Mouse (Mus musculus): ENCODE data around the gene Bbx. TPM values are rescaled to one million over a fixed set of nuclear protein-coding genes. Genes with fewer than 3 reads are reported as not detected.

The Bbx gene
- polyA plus RNA-seq, 1 experiment from 2014 or later = 37.5 TPM

DNA sequence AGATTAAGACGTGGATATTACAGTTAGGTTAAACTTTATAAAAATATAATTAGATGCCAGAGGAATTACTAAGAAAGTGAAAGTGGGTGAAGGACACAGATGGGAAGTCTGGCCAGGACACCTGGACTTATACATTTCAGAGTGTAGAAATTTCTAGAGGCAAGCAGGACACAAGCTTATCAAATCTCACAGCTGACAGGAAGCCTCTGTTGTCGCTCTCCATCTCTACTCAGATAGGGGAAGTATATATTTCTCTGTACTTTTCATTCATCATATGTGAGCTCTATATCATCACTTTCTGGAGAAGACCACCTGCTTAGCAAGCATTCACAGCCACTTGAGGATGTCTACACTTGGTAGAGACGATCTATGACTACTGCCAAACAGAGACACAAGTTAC is 113.9 kb downstream of the Bbx start:
- Histone ChIP-seq H3K9me3 (ENCODE audit: control insufficient read depth, low read length) (no peaks in the 10 kb centered on the region), H3K4me1 (ENCODE audit: control insufficient read depth, insufficient read depth, low read length) (no peaks in the 10 kb centered on the region), H3K36me3 (ENCODE audit: control insufficient read depth, insufficient read depth, low read length) (no peaks in the 10 kb centered on the region), H3K27ac (replicated peaks; ENCODE audit: low read depth, low read length) (no peak overlapping the region), H3K4me2 (ENCODE audit: low read depth, severe bottlenecking) (no peak overlapping the region), H3K4me3 (ENCODE audit: low read depth, low read length) (no peak overlapping the region), H3K27me3 (ENCODE audit: control insufficient read depth, insufficient read depth, low read length) (no peaks in the 10 kb centered on the region), H3K9ac (ENCODE audit: low read length) (no peak overlapping the region)
- DNase-seq (ENCODE audit: low spot score) (no peak), ATAC-seq (ENCODE audit: insufficient number of reproducible peaks, low FRiP score, low TSS enrichment, low read depth) (no peak)
- 90% methylated on average over 3 of the region's 3 CpGs for WGBS

DNA sequence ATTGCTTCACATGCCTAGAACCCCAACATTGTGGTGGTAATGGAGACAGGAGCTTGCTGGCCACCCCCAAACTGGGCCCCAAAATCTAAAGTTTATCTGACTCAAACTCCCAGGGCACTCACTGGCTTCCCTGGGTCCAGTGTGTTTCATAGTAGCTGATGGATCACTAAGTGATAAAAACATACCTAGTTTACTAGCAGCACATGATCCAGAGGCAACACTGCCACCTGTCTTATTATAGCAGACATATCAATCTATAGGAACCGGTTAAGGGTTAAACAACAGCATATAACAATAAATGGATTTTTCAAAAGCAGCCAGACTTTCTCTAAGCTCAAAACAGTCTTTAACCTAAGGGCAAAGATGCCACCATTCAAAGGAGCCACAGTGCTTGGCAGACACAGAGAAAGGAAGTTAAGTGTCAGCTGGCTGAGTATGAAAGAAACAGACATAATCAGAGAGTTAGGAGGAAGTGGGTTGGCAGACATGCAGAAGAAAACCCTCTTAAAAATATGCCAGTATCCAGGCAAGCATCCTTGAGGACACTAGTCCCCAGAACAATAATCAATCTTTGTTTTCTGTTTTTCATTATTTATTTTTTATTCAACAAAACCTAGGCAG is 116.7 kb downstream of the Bbx start:
- Histone ChIP-seq H3K36me3 (ENCODE audit: control insufficient read depth, insufficient read depth, low read length) (no peaks in the 10 kb centered on the region), H3K4me3 (ENCODE audit: low read depth, low read length) (no peak overlapping the region), H3K27ac (replicated peaks; ENCODE audit: low read depth, low read length) (no peak overlapping the region), H3K4me2 (ENCODE audit: low read depth, severe bottlenecking) (no peak overlapping the region), H3K4me1 (ENCODE audit: control insufficient read depth, insufficient read depth, low read length) (no peaks in the 10 kb centered on the region), H3K9me3 (ENCODE audit: control insufficient read depth, low read length) (no peaks in the 10 kb centered on the region), H3K9ac (ENCODE audit: low read length) (no peak overlapping the region), H3K27me3 (ENCODE audit: control insufficient read depth, insufficient read depth, low read length) (no peaks in the 10 kb centered on the region)
- ATAC-seq (ENCODE audit: insufficient number of reproducible peaks, low FRiP score, low TSS enrichment, low read depth) (no peak), DNase-seq (ENCODE audit: low spot score) (no peak)
- WGBS = 88% methylated on average over 1 of the region's 1 CpGs

DNA sequence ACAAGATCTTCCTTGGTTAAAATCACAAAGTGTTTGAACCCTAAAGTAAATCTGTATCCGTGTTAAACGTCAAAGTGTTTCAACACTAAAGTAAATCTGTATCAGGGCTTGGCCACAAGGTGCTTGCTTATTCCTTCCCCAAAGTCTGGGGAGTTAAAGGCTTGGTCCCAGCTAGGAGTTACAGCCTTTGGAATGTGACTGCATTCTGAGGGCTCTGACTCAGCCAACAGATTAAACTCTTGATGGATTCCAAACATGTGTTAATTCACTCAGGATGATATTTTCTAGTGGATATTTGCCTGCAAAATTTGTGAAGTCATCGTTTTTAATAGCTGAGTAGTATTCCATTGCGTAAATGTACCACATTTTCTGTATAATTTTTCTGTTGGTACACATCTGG is 120.6 kb downstream of the Bbx start:
- Histone ChIP-seq H3K4me3 (ENCODE audit: low read depth, low read length) (no peak overlapping the region), H3K36me3 (ENCODE audit: control insufficient read depth, insufficient read depth, low read length) (no peaks in the 10 kb centered on the region), H3K9me3 (ENCODE audit: control insufficient read depth, low read length) (no peaks in the 10 kb centered on the region), H3K27me3 (ENCODE audit: control insufficient read depth, insufficient read depth, low read length) (no peaks in the 10 kb centered on the region), H3K9ac (ENCODE audit: low read length) (no peak overlapping the region), H3K27ac (replicated peaks; ENCODE audit: low read depth, low read length) (no peak overlapping the region), H3K4me1 (ENCODE audit: control insufficient read depth, insufficient read depth, low read length) (no peaks in the 10 kb centered on the region), H3K4me2 (ENCODE audit: low read depth, severe bottlenecking) (no peak overlapping the region)
- 89% methylated on average over 4 of the region's 4 CpGs for WGBS
- no peak for DNase-seq (ENCODE audit: low spot score)
- ATAC-seq (ENCODE audit: insufficient number of reproducible peaks, low FRiP score, low TSS enrichment, low read depth) = no peak

DNA sequence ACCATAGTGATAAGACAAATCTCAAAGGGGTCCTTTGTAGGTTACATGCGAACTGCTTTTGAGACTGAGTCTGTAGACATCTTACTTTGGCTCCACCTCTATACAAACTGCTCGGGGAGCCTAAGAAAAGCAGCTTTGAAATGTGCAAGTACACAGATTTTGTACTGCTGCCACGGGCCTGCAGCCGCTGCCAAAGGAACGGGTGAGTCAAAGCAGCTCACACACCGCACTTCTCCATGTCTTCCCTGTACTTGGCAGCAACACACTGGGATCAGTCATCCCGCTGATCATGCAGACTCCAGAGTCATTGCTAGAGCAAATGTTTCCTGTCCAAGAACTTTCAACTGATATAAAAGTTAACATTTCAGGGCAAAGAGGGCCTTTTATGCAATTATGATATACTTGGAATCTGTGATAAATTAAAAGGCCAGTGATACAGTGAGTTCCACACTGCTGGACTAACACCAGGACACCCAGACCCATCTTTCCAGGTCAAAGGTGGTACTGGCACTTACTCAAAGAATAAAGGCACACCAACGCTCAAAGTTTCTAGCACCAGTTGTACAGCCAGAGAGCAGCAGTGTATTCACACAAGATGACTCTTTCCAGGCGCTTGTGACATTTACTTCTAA is 122.7 kb downstream of the Bbx start:
- ATAC-seq (ENCODE audit: insufficient number of reproducible peaks, low FRiP score, low TSS enrichment, low read depth) (no peak), DNase-seq (ENCODE audit: low spot score) (no peak)
- 89% methylated on average over 9 of the region's 9 CpGs for WGBS
- no peak overlapping the region for H3K27ac ChIP-seq (replicated peaks; ENCODE audit: low read depth, low read length)
- no peaks in the 10 kb centered on the region for H3K36me3 ChIP-seq (ENCODE audit: control insufficient read depth, insufficient read depth, low read length)
- H3K9me3 ChIP-seq (ENCODE audit: control insufficient read depth, low read length) = no peaks in the 10 kb centered on the region
- no peaks in the 10 kb centered on the region for H3K4me1 ChIP-seq (ENCODE audit: control insufficient read depth, insufficient read depth, low read length)
- H3K4me3 ChIP-seq (ENCODE audit: low read depth, low read length) = no peak overlapping the region
- H3K9ac ChIP-seq (ENCODE audit: low read length) = no peak overlapping the region
- H3K4me2 ChIP-seq (ENCODE audit: low read depth, severe bottlenecking) = no peak overlapping the region
- no peaks in the 10 kb centered on the region for H3K27me3 ChIP-seq (ENCODE audit: control insufficient read depth, insufficient read depth, low read length)

DNA sequence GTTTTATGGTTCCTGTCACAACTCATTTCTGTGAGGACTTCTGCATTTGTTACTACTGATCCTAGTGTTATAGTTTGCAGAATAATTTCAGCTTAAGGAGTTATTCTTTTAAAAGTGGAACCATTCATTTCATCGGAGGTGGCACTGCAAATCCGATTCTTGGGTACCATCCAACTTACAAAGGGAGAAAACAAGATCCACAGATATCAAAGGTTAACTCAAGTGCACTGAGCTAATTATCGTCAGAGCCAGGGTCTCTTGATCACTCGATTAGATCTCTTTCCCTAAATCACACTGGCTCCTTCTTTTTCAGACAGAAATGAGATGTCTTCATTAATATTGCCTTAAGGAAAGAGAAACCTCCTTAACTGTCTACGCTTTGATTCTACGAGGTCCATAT is 123.9 kb downstream of the Bbx start:
- Histone ChIP-seq H3K4me2 (ENCODE audit: low read depth, severe bottlenecking) (no peak overlapping the region), H3K9me3 (ENCODE audit: control insufficient read depth, low read length) (no peaks in the 10 kb centered on the region), H3K4me1 (ENCODE audit: control insufficient read depth, insufficient read depth, low read length) (no peaks in the 10 kb centered on the region), H3K27ac (replicated peaks; ENCODE audit: low read depth, low read length) (no peak overlapping the region), H3K9ac (ENCODE audit: low read length) (no peak overlapping the region), H3K27me3 (ENCODE audit: control insufficient read depth, insufficient read depth, low read length) (no peaks in the 10 kb centered on the region), H3K4me3 (ENCODE audit: low read depth, low read length) (no peak overlapping the region), H3K36me3 (ENCODE audit: control insufficient read depth, insufficient read depth, low read length) (no peaks in the 10 kb centered on the region)
- WGBS = 81% methylated on average over 6 of the region's 6 CpGs
- DNase-seq (ENCODE audit: low spot score) (no peak), ATAC-seq (ENCODE audit: insufficient number of reproducible peaks, low FRiP score, low TSS enrichment, low read depth) (no peak)

DNA sequence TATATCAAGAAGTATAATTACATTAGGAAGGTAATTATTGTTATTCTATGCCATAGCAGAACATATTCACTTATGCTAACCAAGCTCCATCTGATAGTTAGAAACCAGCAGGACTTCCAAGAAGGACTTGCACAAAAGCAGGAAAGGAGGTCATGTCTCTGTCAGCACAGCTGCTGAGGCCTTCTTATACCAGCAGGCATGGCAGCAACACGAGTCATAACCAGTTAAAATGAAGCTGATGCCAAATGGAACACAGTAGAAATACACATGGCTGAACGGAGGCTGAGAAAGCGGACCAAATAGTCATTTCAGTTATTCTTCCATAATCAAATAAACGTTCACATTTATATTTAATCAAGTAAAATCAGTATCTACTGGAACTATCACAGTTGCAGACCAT is 125.0 kb downstream of the Bbx start:
- Histone ChIP-seq H3K27me3 (ENCODE audit: control insufficient read depth, insufficient read depth, low read length) (no peaks in the 10 kb centered on the region), H3K27ac (replicated peaks; ENCODE audit: low read depth, low read length) (no peak overlapping the region), H3K4me2 (ENCODE audit: low read depth, severe bottlenecking) (no peak overlapping the region), H3K36me3 (ENCODE audit: control insufficient read depth, insufficient read depth, low read length) (no peaks in the 10 kb centered on the region), H3K9ac (ENCODE audit: low read length) (no peak overlapping the region), H3K4me3 (ENCODE audit: low read depth, low read length) (no peak overlapping the region), H3K9me3 (ENCODE audit: control insufficient read depth, low read length) (no peaks in the 10 kb centered on the region), H3K4me1 (ENCODE audit: control insufficient read depth, insufficient read depth, low read length) (no peaks in the 10 kb centered on the region)
- ATAC-seq (ENCODE audit: insufficient number of reproducible peaks, low FRiP score, low TSS enrichment, low read depth) (no peak), DNase-seq (ENCODE audit: low spot score) (no peak)
- WGBS = 89% methylated on average over 4 of the region's 4 CpGs

DNA sequence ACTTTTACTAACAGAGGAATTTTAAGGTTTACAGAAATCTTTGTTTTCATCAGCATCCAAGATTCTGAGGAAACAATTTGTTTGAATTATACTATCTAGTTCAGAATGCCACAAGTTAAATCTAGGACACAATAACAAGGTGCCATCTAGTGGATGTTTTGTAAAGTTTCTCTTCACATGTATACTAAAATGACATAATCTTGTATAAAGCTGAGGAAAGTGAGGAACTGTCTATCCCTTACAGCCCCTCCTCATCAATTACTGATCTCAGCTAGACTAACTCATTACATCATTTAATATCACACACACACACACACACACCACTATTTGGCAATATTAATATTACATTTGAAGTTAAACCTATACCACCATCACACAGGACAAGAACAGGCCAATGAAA is 125.5 kb downstream of the Bbx start:
- H3K36me3 ChIP-seq (ENCODE audit: control insufficient read depth, insufficient read depth, low read length) = no peaks in the 10 kb centered on the region
- H3K27me3 ChIP-seq (ENCODE audit: control insufficient read depth, insufficient read depth, low read length) = no peaks in the 10 kb centered on the region
- H3K4me1 ChIP-seq (ENCODE audit: control insufficient read depth, insufficient read depth, low read length) = no peaks in the 10 kb centered on the region
- H3K4me2 ChIP-seq (ENCODE audit: low read depth, severe bottlenecking) = no peak overlapping the region
- no peak overlapping the region for H3K9ac ChIP-seq (ENCODE audit: low read length)
- H3K9me3 ChIP-seq (ENCODE audit: control insufficient read depth, low read length) = no peaks in the 10 kb centered on the region
- H3K4me3 ChIP-seq (ENCODE audit: low read depth, low read length) = no peak overlapping the region
- DNase-seq (ENCODE audit: low spot score) = no peak
- ATAC-seq (ENCODE audit: insufficient number of reproducible peaks, low FRiP score, low TSS enrichment, low read depth) = no peak
- no peak overlapping the region for H3K27ac ChIP-seq (replicated peaks; ENCODE audit: low read depth, low read length)

DNA sequence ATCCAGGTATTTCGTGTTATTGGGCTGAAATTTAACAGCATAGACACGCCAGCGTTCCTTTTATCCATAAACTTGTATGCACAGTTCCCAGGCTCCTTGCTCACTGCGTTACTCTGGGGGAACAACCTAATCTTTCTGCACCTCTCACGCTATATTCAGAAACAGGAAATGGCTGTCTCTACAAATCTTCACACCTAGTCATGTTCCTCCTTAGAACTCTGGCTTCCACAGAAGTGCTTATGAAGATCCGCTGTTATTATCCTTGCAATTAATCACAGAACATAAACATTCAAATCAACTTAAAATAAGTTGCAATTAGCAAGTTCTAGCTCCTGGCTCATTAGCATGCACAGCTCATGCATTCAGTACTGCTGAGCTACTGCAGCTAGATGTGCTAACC is 127.0 kb downstream of the Bbx start:
- no peak overlapping the region for H3K27ac ChIP-seq (replicated peaks; ENCODE audit: low read depth, low read length)
- DNase-seq (ENCODE audit: low spot score) (no peak), ATAC-seq (ENCODE audit: insufficient number of reproducible peaks, low FRiP score, low TSS enrichment, low read depth) (no peak)
- 78% methylated on average over 6 of the region's 6 CpGs for WGBS
- no peaks in the 10 kb centered on the region for H3K4me1 ChIP-seq (ENCODE audit: control insufficient read depth, insufficient read depth, low read length)
- H3K4me2 ChIP-seq (ENCODE audit: low read depth, severe bottlenecking) = no peak overlapping the region
- H3K27me3 ChIP-seq (ENCODE audit: control insufficient read depth, insufficient read depth, low read length) = no peaks in the 10 kb centered on the region
- no peak overlapping the region for H3K4me3 ChIP-seq (ENCODE audit: low read depth, low read length)
- H3K36me3 ChIP-seq (ENCODE audit: control insufficient read depth, insufficient read depth, low read length) = no peaks in the 10 kb centered on the region
- H3K9me3 ChIP-seq (ENCODE audit: control insufficient read depth, low read length) = no peaks in the 10 kb centered on the region
- H3K9ac ChIP-seq (ENCODE audit: low read length) = no peak overlapping the region

DNA sequence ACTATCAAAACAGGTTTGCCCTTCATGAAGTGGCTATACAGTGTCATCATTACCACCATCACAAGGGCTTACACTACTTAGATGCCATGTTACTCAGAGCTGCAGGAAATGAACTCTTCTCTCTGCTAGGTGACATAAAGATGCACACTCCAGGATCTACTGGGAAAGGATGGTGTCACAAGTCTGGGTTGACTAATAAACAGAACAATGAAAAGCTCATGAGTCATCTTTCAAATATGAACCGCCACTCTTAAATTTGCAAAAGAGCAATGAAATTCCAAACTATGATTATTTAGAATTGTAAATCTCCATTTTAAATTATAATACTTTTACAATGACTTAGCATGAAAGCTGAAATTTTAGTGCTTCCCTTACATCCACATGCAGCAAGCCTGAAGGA is 129.6 kb downstream of the Bbx start:
- no peaks in the 10 kb centered on the region for H3K27me3 ChIP-seq (ENCODE audit: control insufficient read depth, insufficient read depth, low read length)
- H3K9ac ChIP-seq (ENCODE audit: low read length) = no peak overlapping the region
- no peak overlapping the region for H3K27ac ChIP-seq (replicated peaks; ENCODE audit: low read depth, low read length)
- H3K9me3 ChIP-seq (ENCODE audit: control insufficient read depth, low read length) = no peaks in the 10 kb centered on the region
- no peak overlapping the region for H3K4me2 ChIP-seq (ENCODE audit: low read depth, severe bottlenecking)
- 93% methylated on average over 1 of the region's 1 CpGs for WGBS
- no peak for DNase-seq (ENCODE audit: low spot score)
- ATAC-seq (ENCODE audit: insufficient number of reproducible peaks, low FRiP score, low TSS enrichment, low read depth) = no peak
- no peak overlapping the region for H3K4me3 ChIP-seq (ENCODE audit: low read depth, low read length)
- H3K36me3 ChIP-seq (ENCODE audit: control insufficient read depth, insufficient read depth, low read length) = no peaks in the 10 kb centered on the region
- no peaks in the 10 kb centered on the region for H3K4me1 ChIP-seq (ENCODE audit: control insufficient read depth, insufficient read depth, low read length)
